Mouse (Mus musculus): ENCODE results near the gene Slc27a2.
"Not testable (repeated sequence)": the region's sequence is repeated elsewhere in the genome, so short reads cannot be mapped to it uniquely, and the experiment has no call there.

- not testable (repeated sequence) for TF ChIP-seq POLR2A (IDR thresholded peaks at IDR 0.05; ENCODE audit: borderline replicate concordance, insufficient read depth, low read length); CTCF (IDR thresholded peaks at IDR 0.05; ENCODE audit: borderline replicate concordance, insufficient read depth, low read depth, low read length)
Measured at GRCm38 (mm10) chr2:126523101-126523745, 29.0 kb upstream of the Slc27a2 start.
